Mouse (Mus musculus) activated CD4-positive, CD25-positive, alpha-beta regulatory T cell, adult 4 months (primary cell): Measurements from ENCODE around the gene Cplx1. TPM values are rescaled to one million over a fixed set of nuclear protein-coding genes. Genes with fewer than 3 reads are reported as not detected.
"Not testable (repeated sequence)": the region's sequence is repeated elsewhere in the genome, so short reads cannot be mapped to it uniquely, and the experiment has no call there.

ENCODE experiments used
- ATAC-seq: one replicate; pipeline ENCODE4 v1.8.0; 2017
- polyA plus RNA-seq, 2 experiments: library from polyadenylated mRNA; unstranded; fragments of 100-300 nt; shearing (Covaris generic); gene quantifications; one replicate each; pipeline ENCODE4 v1.2.1; 2017

The Cplx1 gene
- polyA plus RNA-seq, 2 experiments from 2014 or later: not detected

- ATAC-seq: no peak
Observed at GRCm38 (mm10) chr5:108515581-108516361, 34.1 kb downstream of the Cplx1 start.

- no peak for ATAC-seq
Observed at GRCm38 (mm10) chr5:108502286-108502685, 47.5 kb downstream of the Cplx1 start.

GRCm38 (mm10) chr5:108501573-108501972 lies 48.3 kb downstream of the Cplx1 start:
- no peak for ATAC-seq

- ATAC-seq: not testable (repeated sequence)
Observed at GRCm38 (mm10) chr5:108486148-108486547, 63.7 kb downstream of the Cplx1 start.

GRCm38 (mm10) chr5:108485239-108485638 lies 64.6 kb downstream of the Cplx1 start:
- ATAC-seq: peak; percentile 65

- no peak for ATAC-seq
Observed at GRCm38 (mm10) chr5:108483006-108483405, 66.8 kb downstream of the Cplx1 start.

GRCm38 (mm10) chr5:108475977-108476376 lies 73.8 kb downstream of the Cplx1 start:
- ATAC-seq: no peak

- no peak for ATAC-seq
Observed at GRCm38 (mm10) chr5:108473737-108474136, 76.1 kb downstream of the Cplx1 start.

- ATAC-seq: no peak
Observed at GRCm38 (mm10) chr5:108469617-108470016, 80.2 kb downstream of the Cplx1 start.

Other genes with a start within 250 kb of the Cplx1 start
- gene Pigg, start 237.4 kb downstream of the Cplx1 start, polyA plus RNA-seq: 1 to 10 TPM; 3.0 to 3.7 TPM
- gene Gm42517, start 182.1 kb downstream of the Cplx1 start, polyA plus RNA-seq: not detected
- 1 to 10 TPM in 1 of 2 experiments, under 1 TPM in 1; 0.61 to 1.2 TPM for gene Pde6b, start 161.6 kb downstream of the Cplx1 start, polyA plus RNA-seq
- 100 to 1,000 TPM; 209 to 291 TPM for gene Atp5k, start 115.6 kb downstream of the Cplx1 start, polyA plus RNA-seq
- not detected for gene Mfsd7a, start 101.1 kb downstream of the Cplx1 start, polyA plus RNA-seq
- gene Pcgf3, start 88.8 kb downstream of the Cplx1 start, polyA plus RNA-seq: 1 to 10 TPM; 3.4 to 4.2 TPM
- 10 to 100 TPM; 66.0 to 73.0 TPM for gene Gak, start 79.7 kb upstream of the Cplx1 start, polyA plus RNA-seq
- 10 to 100 TPM; 36.5 to 39.2 TPM for gene Tmem175, start 79.7 kb upstream of the Cplx1 start, polyA plus RNA-seq
- 1 to 10 TPM; 8.8 to 9.8 TPM for gene Idua, start 110.3 kb upstream of the Cplx1 start, polyA plus RNA-seq
- 1 to 10 TPM; 4.4 to 4.5 TPM for gene Dgkq, start 119.6 kb upstream of the Cplx1 start, polyA plus RNA-seq
- gene Slc26a1, start 125.5 kb upstream of the Cplx1 start, polyA plus RNA-seq: under 1 TPM in 1 of 2 experiments, not detected in 1; 0.31 TPM
- not detected for gene Fgfrl1, start 142.4 kb upstream of the Cplx1 start, polyA plus RNA-seq
- not detected for gene Rnf212, start 225.0 kb upstream of the Cplx1 start, polyA plus RNA-seq
- not detected for gene Tmed11, start 245.3 kb upstream of the Cplx1 start, polyA plus RNA-seq